Mouse (Mus musculus): ENCODE data around the gene Dbp. TPM values are rescaled to one million over a fixed set of nuclear protein-coding genes. Genes with fewer than 3 reads are reported as not detected.

Gene Dbp
- total and polyA plus RNA-seq, 2 experiments: 17.0 to 110 TPM

- 88% methylated on average over 8 of the region's 8 CpGs for WGBS
- Histone ChIP-seq H3K27me3 (ENCODE audit: control insufficient read depth, insufficient read depth, low read length) (no peaks in the 10 kb centered on the region), H3K9ac (ENCODE audit: low read depth, low read length) (no peak overlapping the region), H3K27ac (replicated peaks; ENCODE audit: insufficient read depth, low read depth, low read length) (no peak overlapping the region), H3K4me1 (ENCODE audit: control insufficient read depth, insufficient read depth, low read length) (no peaks in the 10 kb centered on the region), H3K36me3 (ENCODE audit: control insufficient read depth, insufficient read depth, low read length) (no peaks in the 10 kb centered on the region), H3K79me2 (ENCODE audit: control insufficient read depth, insufficient read depth, low read length) (no peaks in the 10 kb centered on the region), H3K4me3 (ENCODE audit: insufficient read depth, low read depth, low read length) (no peak overlapping the region)
- TF ChIP-seq POLR2A (IDR thresholded peaks at IDR 0.05; ENCODE audit: extremely low read depth, insufficient read depth, low read length) (no peak), CTCF (IDR thresholded peaks at IDR 0.05; ENCODE audit: low read depth, low read length) (no peak)
- no peak for DNase-seq (ENCODE audit: extremely low read depth, low read depth, low spot score)
These were observed 23.7 kb upstream of the Dbp start for GRCm38 (mm10) chr7:45681046-45681736.

GRCm38 (mm10) chr7:45682144-45683126, 22.5 kb upstream of the Dbp start:
- no peaks in the 10 kb centered on the region for H3K27me3 ChIP-seq (ENCODE audit: control insufficient read depth, insufficient read depth, low read length)
- no peak for TF ChIP-seq POLR2A (IDR thresholded peaks at IDR 0.05; ENCODE audit: extremely low read depth, insufficient read depth, low read length)
- TF ChIP-seq CTCF (IDR thresholded peaks at IDR 0.05; ENCODE audit: low read depth, low read length): peak; percentile 99
- no peak overlapping the region for H3K9ac ChIP-seq (ENCODE audit: low read depth, low read length)
- peak; percentile 62 for DNase-seq (ENCODE audit: extremely low read depth, low read depth, low spot score)
- no peak overlapping the region for H3K27ac ChIP-seq (replicated peaks; ENCODE audit: insufficient read depth, low read depth, low read length)
- H3K79me2 ChIP-seq (ENCODE audit: control insufficient read depth, insufficient read depth, low read length): no peaks in the 10 kb centered on the region
- no peak overlapping the region for H3K4me3 ChIP-seq (ENCODE audit: insufficient read depth, low read depth, low read length)
- H3K4me1 ChIP-seq (ENCODE audit: control insufficient read depth, insufficient read depth, low read length): peaks cover 2% of the 10 kb centered on the region; the same call in 1 of the 2 replicates
- 33% methylated on average over 14 of the region's 14 CpGs for WGBS
- no peaks in the 10 kb centered on the region for H3K36me3 ChIP-seq (ENCODE audit: control insufficient read depth, insufficient read depth, low read length)

DNA sequence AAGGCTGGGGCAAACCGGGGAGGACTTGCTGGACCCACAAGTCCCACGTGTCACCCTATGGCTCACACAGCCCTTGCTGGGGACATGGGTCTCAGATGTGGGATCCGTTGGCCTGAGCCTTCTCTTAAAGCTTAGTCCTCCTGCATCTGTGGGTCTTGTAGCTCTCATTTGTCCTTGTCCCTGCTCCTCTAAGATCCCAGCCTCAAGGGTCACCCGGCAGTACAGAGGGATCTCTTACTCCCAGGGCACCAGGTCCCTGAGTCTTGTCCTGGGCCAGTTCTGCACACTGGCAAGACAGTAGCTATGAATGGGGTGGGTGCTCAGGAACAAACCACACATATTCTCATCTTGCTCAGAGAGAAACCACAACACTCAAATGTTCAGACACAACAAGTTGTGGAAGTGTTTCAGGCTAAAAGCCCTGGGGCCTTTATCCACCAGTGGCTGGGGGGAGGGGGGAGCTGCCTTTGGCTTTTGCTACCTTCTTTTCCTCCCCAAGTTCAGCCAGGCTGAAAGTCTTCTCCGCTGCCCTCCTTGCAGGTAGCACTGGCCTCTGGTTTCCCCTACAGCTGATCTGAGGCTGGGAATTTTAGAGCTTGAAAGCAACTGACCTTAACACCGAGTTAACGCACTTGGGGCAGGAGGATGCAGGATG, 21.4 kb upstream of the Dbp start, which contains the start of gene Ntn5:
Ntn5 (plus strand) TSS at position 627 of the 655 bp plus-strand sequence.
- 79% methylated on average over 7 of the region's 7 CpGs for WGBS
- Histone ChIP-seq H3K27me3 (ENCODE audit: control insufficient read depth, insufficient read depth, low read length) (no peaks in the 10 kb centered on the region), H3K4me3 (ENCODE audit: insufficient read depth, low read depth, low read length) (no peak within 1 kb of the TSS), H3K4me1 (ENCODE audit: control insufficient read depth, insufficient read depth, low read length) (peaks cover 2% of the 10 kb centered on the region; the same call in 1 of the 2 replicates), H3K27ac (replicated peaks; ENCODE audit: insufficient read depth, low read depth, low read length) (no peak within 1 kb of the TSS), H3K79me2 (ENCODE audit: control insufficient read depth, insufficient read depth, low read length) (no peaks in the 10 kb centered on the region), H3K36me3 (ENCODE audit: control insufficient read depth, insufficient read depth, low read length) (no peaks in the 10 kb centered on the region), H3K9ac (ENCODE audit: low read depth, low read length) (no peak within 1 kb of the TSS)
- DNase-seq (ENCODE audit: extremely low read depth, low read depth, low spot score): no peak
- TF ChIP-seq CTCF (IDR thresholded peaks at IDR 0.05; ENCODE audit: low read depth, low read length) (no peak), POLR2A (IDR thresholded peaks at IDR 0.05; ENCODE audit: extremely low read depth, insufficient read depth, low read length) (no peak)

DNA sequence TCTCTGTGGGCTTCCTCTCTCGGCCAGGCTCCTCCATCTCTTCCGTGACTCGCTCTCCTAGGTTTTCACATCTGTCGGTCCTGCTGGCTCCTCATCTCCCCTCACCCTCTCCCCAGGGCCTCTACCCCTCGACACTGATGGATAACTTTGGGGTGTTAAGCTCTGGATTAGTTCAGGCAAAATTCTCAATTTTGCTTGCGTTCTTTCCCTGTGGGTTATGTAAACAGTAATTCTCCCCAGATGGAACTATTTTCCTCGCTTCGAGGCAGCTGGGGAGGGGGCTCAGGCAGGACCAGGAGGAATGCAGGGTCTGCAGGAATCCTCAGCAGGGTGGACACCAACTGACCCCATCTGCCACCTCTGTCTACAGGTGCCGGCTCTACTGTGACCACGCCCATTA, 19.1 kb upstream of the Dbp start:
- Histone ChIP-seq H3K79me2 (ENCODE audit: control insufficient read depth, insufficient read depth, low read length) (no peaks in the 10 kb centered on the region), H3K4me1 (ENCODE audit: control insufficient read depth, insufficient read depth, low read length) (peaks cover 2% of the 10 kb centered on the region; the same call in 1 of the 2 replicates), H3K36me3 (ENCODE audit: control insufficient read depth, insufficient read depth, low read length) (no peaks in the 10 kb centered on the region), H3K9ac (ENCODE audit: low read depth, low read length) (no peak overlapping the region), H3K27ac (replicated peaks; ENCODE audit: insufficient read depth, low read depth, low read length) (no peak overlapping the region), H3K4me3 (ENCODE audit: insufficient read depth, low read depth, low read length) (no peak overlapping the region), H3K27me3 (ENCODE audit: control insufficient read depth, insufficient read depth, low read length) (no peaks in the 10 kb centered on the region)
- TF ChIP-seq CTCF (IDR thresholded peaks at IDR 0.05; ENCODE audit: low read depth, low read length) (no peak), POLR2A (IDR thresholded peaks at IDR 0.05; ENCODE audit: extremely low read depth, insufficient read depth, low read length) (no peak)
- no peak for DNase-seq (ENCODE audit: extremely low read depth, low read depth, low spot score)
- WGBS: 67% methylated on average over 10 of the region's 10 CpGs

DNA sequence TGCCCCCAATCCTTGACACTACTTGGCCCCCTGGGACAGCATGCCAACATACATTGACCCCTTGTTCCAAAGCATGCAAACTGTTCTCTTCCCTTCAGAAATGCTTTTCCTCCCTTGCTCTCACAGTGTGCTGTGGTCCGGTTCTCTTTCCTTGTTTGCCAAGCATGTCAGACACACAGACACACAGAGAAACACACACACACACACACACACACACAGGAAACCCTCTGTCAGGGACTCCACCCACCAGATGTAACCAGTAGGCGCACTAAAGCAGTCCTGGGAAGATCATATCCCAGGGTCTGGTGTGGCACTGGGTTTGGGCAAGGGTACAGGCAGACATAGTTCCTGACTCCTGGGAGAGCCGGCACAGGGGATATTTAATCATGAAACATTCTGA, 18.0 kb upstream of the Dbp start:
- DNase-seq (ENCODE audit: extremely low read depth, low read depth, low spot score): no peak
- TF ChIP-seq CTCF (IDR thresholded peaks at IDR 0.05; ENCODE audit: low read depth, low read length) (no peak), POLR2A (IDR thresholded peaks at IDR 0.05; ENCODE audit: extremely low read depth, insufficient read depth, low read length) (no peak)
- no peak overlapping the region for H3K9ac ChIP-seq (ENCODE audit: low read depth, low read length)
- H3K27me3 ChIP-seq (ENCODE audit: control insufficient read depth, insufficient read depth, low read length): no peaks in the 10 kb centered on the region
- H3K79me2 ChIP-seq (ENCODE audit: control insufficient read depth, insufficient read depth, low read length): no peaks in the 10 kb centered on the region
- WGBS: 60% methylated on average over 3 of the region's 3 CpGs
- no peak overlapping the region for H3K27ac ChIP-seq (replicated peaks; ENCODE audit: insufficient read depth, low read depth, low read length)
- H3K4me3 ChIP-seq (ENCODE audit: insufficient read depth, low read depth, low read length): no peak overlapping the region
- H3K36me3 ChIP-seq (ENCODE audit: control insufficient read depth, insufficient read depth, low read length): no peaks in the 10 kb centered on the region
- peaks cover 2% of the 10 kb centered on the region; the same call in 1 of the 2 replicates for H3K4me1 ChIP-seq (ENCODE audit: control insufficient read depth, insufficient read depth, low read length)

All from liver, adult 2 months (tissue).